Mouse (Mus musculus): Measurements from ENCODE around the gene Qprt. TPM values are rescaled to one million over a fixed set of nuclear protein-coding genes. Genes with fewer than 3 reads are reported as not detected.

The Qprt gene
- total and polyA plus RNA-seq, 2 experiments from 2014 or later = 1.8 to 1.9 TPM

DNA sequence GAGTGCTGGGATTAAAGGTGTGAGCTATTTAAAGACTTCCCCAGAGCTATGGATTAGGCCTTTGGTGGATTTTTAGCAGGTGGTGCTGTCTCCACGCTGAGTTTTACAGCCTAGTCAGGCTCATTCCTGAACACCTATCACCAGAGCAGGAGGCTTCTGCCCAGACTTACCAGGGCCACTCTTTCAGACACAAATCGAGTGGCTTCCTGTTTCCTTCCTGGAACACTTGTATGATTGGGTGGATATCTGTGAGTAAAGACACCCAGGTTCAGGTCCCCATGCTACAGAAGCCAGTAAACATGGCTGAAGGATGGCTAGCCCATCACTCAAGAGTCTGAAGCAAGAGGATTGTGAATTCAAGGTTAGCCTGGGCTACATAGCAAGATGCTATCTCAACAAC is 39.0 kb downstream of the Qprt start:
- no peak overlapping the region for H3K27ac ChIP-seq (ENCODE audit: low read depth, low read length)
- no peak overlapping the region for H3K9ac ChIP-seq (replicated peaks; ENCODE audit: low read length, poor library complexity, severe bottlenecking)
- no peaks in the 10 kb centered on the region for H3K9me3 ChIP-seq (ENCODE audit: low read length)
- no peak overlapping the region for H3K4me3 ChIP-seq (ENCODE audit: low read depth, low read length)
- TF ChIP-seq CTCF (IDR thresholded peaks at IDR 0.05) = no peak
- DNase-seq (ENCODE audit: low spot score) (no peak), ATAC-seq (ENCODE audit: low FRiP score) (no peak)
- 64% methylated on average over 2 of the region's 2 CpGs for WGBS
- H3K4me1 ChIP-seq (ENCODE audit: insufficient read depth, low read length) = no peaks in the 10 kb centered on the region
- no peak overlapping the region for H3K4me2 ChIP-seq (ENCODE audit: low read depth, low read length, poor library complexity, severe bottlenecking)
- H3K36me3 ChIP-seq (ENCODE audit: insufficient read depth, low read length) = no peaks in the 10 kb centered on the region
- no peaks in the 10 kb centered on the region for H3K27me3 ChIP-seq (ENCODE audit: insufficient read depth, low read length)

- 84% methylated on average over 8 of the region's 8 CpGs for WGBS
- no peak overlapping the region for H3K4me2 ChIP-seq (ENCODE audit: low read depth, low read length, poor library complexity, severe bottlenecking)
- H3K9me3 ChIP-seq (ENCODE audit: low read length) = no peaks in the 10 kb centered on the region
- H3K9ac ChIP-seq (replicated peaks; ENCODE audit: low read length, poor library complexity, severe bottlenecking) = no peak overlapping the region
- H3K27ac ChIP-seq (ENCODE audit: low read depth, low read length) = no peak overlapping the region
- no peaks in the 10 kb centered on the region for H3K36me3 ChIP-seq (ENCODE audit: insufficient read depth, low read length)
- no peak for TF ChIP-seq CTCF (IDR thresholded peaks at IDR 0.05)
- no peak for ATAC-seq (ENCODE audit: low FRiP score)
- no peaks in the 10 kb centered on the region for H3K27me3 ChIP-seq (ENCODE audit: insufficient read depth, low read length)
- no peak for DNase-seq (ENCODE audit: low spot score)
- H3K4me3 ChIP-seq (ENCODE audit: low read depth, low read length) = no peak overlapping the region
- no peaks in the 10 kb centered on the region for H3K4me1 ChIP-seq (ENCODE audit: insufficient read depth, low read length)
These were observed 39.8 kb downstream of the Qprt start for GRCm38 (mm10) chr7:127082271-127082670.

DNA sequence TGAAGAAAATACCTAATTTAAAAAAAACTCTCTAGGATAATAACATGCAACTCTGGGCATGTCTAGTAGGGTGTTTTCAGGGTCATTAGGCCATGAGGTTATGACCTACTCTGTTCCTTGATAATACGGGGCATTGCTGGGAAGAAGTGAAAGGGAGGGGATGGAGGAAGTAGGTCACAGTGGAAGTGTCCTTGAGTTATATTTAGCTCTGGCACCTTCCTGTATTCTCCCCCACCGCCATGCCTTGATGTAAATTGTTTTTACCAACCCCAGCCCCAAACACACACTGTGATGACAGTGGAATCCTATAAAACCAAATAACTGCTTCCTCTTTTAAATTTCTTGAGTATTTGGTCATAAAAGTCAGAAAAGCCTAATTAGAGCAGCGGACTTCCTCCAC is 42.0 kb downstream of the Qprt start:
- Histone ChIP-seq H3K27me3 (ENCODE audit: insufficient read depth, low read length) (no peaks in the 10 kb centered on the region), H3K4me1 (ENCODE audit: insufficient read depth, low read length) (no peaks in the 10 kb centered on the region), H3K4me3 (ENCODE audit: low read depth, low read length) (no peak overlapping the region), H3K9ac (replicated peaks; ENCODE audit: low read length, poor library complexity, severe bottlenecking) (no peak overlapping the region), H3K4me2 (ENCODE audit: low read depth, low read length, poor library complexity, severe bottlenecking) (no peak overlapping the region), H3K27ac (ENCODE audit: low read depth, low read length) (no peak overlapping the region), H3K9me3 (ENCODE audit: low read length) (no peaks in the 10 kb centered on the region), H3K36me3 (ENCODE audit: insufficient read depth, low read length) (no peaks in the 10 kb centered on the region)
- TF ChIP-seq CTCF (IDR thresholded peaks at IDR 0.05) = no peak
- no peak for ATAC-seq (ENCODE audit: low FRiP score)
- no peak for DNase-seq (ENCODE audit: low spot score)
- WGBS = 72% methylated on average over 3 of the region's 3 CpGs

- H3K27me3 ChIP-seq (ENCODE audit: insufficient read depth, low read length) = no peaks in the 10 kb centered on the region
- H3K27ac ChIP-seq (ENCODE audit: low read depth, low read length) = no peak overlapping the region
- no peaks in the 10 kb centered on the region for H3K9me3 ChIP-seq (ENCODE audit: low read length)
- H3K4me2 ChIP-seq (ENCODE audit: low read depth, low read length, poor library complexity, severe bottlenecking) = no peak overlapping the region
- H3K4me1 ChIP-seq (ENCODE audit: insufficient read depth, low read length) = no peaks in the 10 kb centered on the region
- DNase-seq (ENCODE audit: low spot score) (no peak), ATAC-seq (ENCODE audit: low FRiP score) (no peak)
- H3K9ac ChIP-seq (replicated peaks; ENCODE audit: low read length, poor library complexity, severe bottlenecking) = no peak overlapping the region
- no peaks in the 10 kb centered on the region for H3K36me3 ChIP-seq (ENCODE audit: insufficient read depth, low read length)
- H3K4me3 ChIP-seq (ENCODE audit: low read depth, low read length) = no peak overlapping the region
- no peak for TF ChIP-seq CTCF (IDR thresholded peaks at IDR 0.05)
- 88% methylated on average over 3 of the region's 3 CpGs for WGBS
These were observed 44.3 kb downstream of the Qprt start for GRCm38 (mm10) chr7:127077692-127078091.

DNA sequence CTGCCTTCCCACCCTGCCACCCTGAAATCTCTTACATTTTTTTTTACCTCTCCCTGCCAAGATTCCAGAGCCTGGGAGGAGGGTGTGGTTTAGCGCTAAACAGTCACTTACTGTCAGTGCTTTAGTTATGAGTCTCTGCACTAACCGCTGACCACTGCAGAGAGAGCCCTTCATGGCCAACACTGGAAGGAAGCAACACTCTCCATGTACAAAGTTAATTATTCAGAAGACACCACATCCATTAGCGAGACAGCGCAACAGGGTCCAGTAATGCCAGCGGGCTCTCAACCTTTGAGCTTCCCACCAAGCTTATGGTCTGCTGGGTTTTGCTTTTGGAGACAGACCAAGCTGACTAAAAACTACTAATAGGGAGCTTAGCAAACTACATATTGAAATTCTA is 45.8 kb downstream of the Qprt start:
- H3K27me3 ChIP-seq (ENCODE audit: insufficient read depth, low read length) = no peaks in the 10 kb centered on the region
- no peak overlapping the region for H3K4me2 ChIP-seq (ENCODE audit: low read depth, low read length, poor library complexity, severe bottlenecking)
- ATAC-seq (ENCODE audit: low FRiP score) (no peak), DNase-seq (ENCODE audit: low spot score) (no peak)
- H3K36me3 ChIP-seq (ENCODE audit: insufficient read depth, low read length) = no peaks in the 10 kb centered on the region
- H3K4me3 ChIP-seq (ENCODE audit: low read depth, low read length) = no peak overlapping the region
- no peak overlapping the region for H3K27ac ChIP-seq (ENCODE audit: low read depth, low read length)
- H3K4me1 ChIP-seq (ENCODE audit: insufficient read depth, low read length) = no peaks in the 10 kb centered on the region
- no peaks in the 10 kb centered on the region for H3K9me3 ChIP-seq (ENCODE audit: low read length)
- TF ChIP-seq CTCF (IDR thresholded peaks at IDR 0.05) = no peak
- H3K9ac ChIP-seq (replicated peaks; ENCODE audit: low read length, poor library complexity, severe bottlenecking) = no peak overlapping the region
- 93% methylated on average over 5 of the region's 5 CpGs for WGBS

DNA sequence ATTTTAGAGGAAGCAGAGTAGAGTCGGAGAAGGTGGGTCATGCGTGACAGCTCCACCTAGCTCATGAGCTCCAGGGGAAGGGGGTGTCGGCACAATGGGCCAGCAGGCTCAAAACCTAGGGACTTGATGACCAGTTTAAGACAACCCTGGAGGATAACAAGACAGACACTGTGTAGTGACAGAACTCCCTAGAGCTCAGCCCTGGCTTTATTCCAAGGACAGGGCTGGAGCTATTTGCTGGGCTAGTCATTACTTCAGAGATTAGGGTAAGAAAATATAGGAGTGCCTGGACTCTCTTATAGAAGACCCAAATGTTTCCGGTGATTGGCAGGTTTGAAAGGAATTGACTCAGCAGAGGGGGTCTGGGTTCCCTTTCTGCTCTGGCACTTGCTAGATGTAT is 48.8 kb downstream of the Qprt start:
- no peak overlapping the region for H3K4me3 ChIP-seq (ENCODE audit: low read depth, low read length)
- 77% methylated on average over 4 of the region's 4 CpGs for WGBS
- no peaks in the 10 kb centered on the region for H3K4me1 ChIP-seq (ENCODE audit: insufficient read depth, low read length)
- no peak for DNase-seq (ENCODE audit: low spot score)
- H3K4me2 ChIP-seq (ENCODE audit: low read depth, low read length, poor library complexity, severe bottlenecking) = no peak overlapping the region
- no peak overlapping the region for H3K27ac ChIP-seq (ENCODE audit: low read depth, low read length)
- ATAC-seq (ENCODE audit: low FRiP score) = no peak
- H3K27me3 ChIP-seq (ENCODE audit: insufficient read depth, low read length) = no peaks in the 10 kb centered on the region
- no peaks in the 10 kb centered on the region for H3K36me3 ChIP-seq (ENCODE audit: insufficient read depth, low read length)
- no peaks in the 10 kb centered on the region for H3K9me3 ChIP-seq (ENCODE audit: low read length)
- no peak overlapping the region for H3K9ac ChIP-seq (replicated peaks; ENCODE audit: low read length, poor library complexity, severe bottlenecking)
- no peak for TF ChIP-seq CTCF (IDR thresholded peaks at IDR 0.05)

All from midbrain, postnatal 0 days (tissue).